Mouse (Mus musculus) E14TG2a.4 (cell line): ENCODE measurements around the gene Rtkn2.

Source experiments
- CTCF ChIP-seq: conservative IDR thresholded peaks from 2 replicates; pipeline ENCODE4 v1.5.1; 2014; ENCODE audit warnings: low read length
- NANOG ChIP-seq: IDR thresholded peaks from 2 replicates; pipeline ENCODE4 v1.6.1; 2014; ENCODE audit warnings: borderline replicate concordance, low read length, mixed read lengths
- POU5F1 ChIP-seq: IDR thresholded peaks from 2 replicates; pipeline ENCODE4 v1.6.1; 2014; ENCODE audit warnings: low read length, borderline replicate concordance

GRCm38 (mm10) chr10:68009301-68009700 lies 29.9 kb downstream of the Rtkn2 start:
- TF ChIP-seq CTCF: no peak
- TF ChIP-seq POU5F1: no peak
- TF ChIP-seq NANOG: no peak
